Mouse (Mus musculus) kidney, embryonic 15.5 days (tissue): Measurements from ENCODE around the gene Adsl. TPM values are rescaled to one million over a fixed set of nuclear protein-coding genes. Genes with fewer than 3 reads are reported as not detected.

Source experiments
- ATAC-seq: fragments of 200-750 bp; cut with Nextera tagmentation; replicated peaks from 2 replicates; pipeline ENCODE4 v1.8.0; 2017; ENCODE audit warnings: moderate TSS enrichment; ENCODE audit not compliant: low FRiP score
- H3K27ac ChIP-seq: fragments of 300-500 bp; sonication (generic); 2 replicates; pipeline ENCODE4 v1.5.1; 2015; ENCODE audit warnings: mild to moderate bottlenecking, inconsistent platforms
- H3K27me3 ChIP-seq: fragments of 300-500 bp; sonication (generic); 2 replicates; pipeline ENCODE4 v1.6.1; 2015; ENCODE audit warnings: inconsistent platforms
- H3K36me3 ChIP-seq: fragments of 300-500 bp; sonication (generic); 2 replicates; pipeline ENCODE4 v1.6.1; 2015; ENCODE audit warnings: inconsistent platforms
- H3K4me1 ChIP-seq: fragments of 300-500 bp; sonication (generic); 2 replicates; pipeline ENCODE4 v1.6.1; 2015; ENCODE audit warnings: inconsistent platforms
- H3K4me2 ChIP-seq: fragments of 300-500 bp; sonication (generic); 2 replicates; pipeline ENCODE4 v1.6.1; 2015; ENCODE audit warnings: moderate library complexity, mild to moderate bottlenecking, inconsistent platforms
- H3K4me3 ChIP-seq: fragments of 300-500 bp; sonication (generic); replicated peaks from 2 replicates; pipeline ENCODE4 v1.5.1; 2015; ENCODE audit warnings: mild to moderate bottlenecking, inconsistent platforms
- H3K9ac ChIP-seq: fragments of 300-500 bp; sonication (generic); 2 replicates; pipeline ENCODE4 v1.6.1; 2015; ENCODE audit warnings: mild to moderate bottlenecking, inconsistent platforms
- H3K9me3 ChIP-seq: fragments of 300-500 bp; sonication (generic); replicated peaks from 2 replicates; pipeline ENCODE4 v1.6.1; 2016; ENCODE audit warnings: inconsistent platforms
- WGBS: fragments of 180-500 bp; shearing (Covaris S2); methylation state at CpG from one replicate; pipeline ENCODE4 v1.1.7; 2015; ENCODE audit warnings: mixed read lengths; 5-methylcytosine and 5-hydroxymethylcytosine counted together
- polyA plus RNA-seq: library from polyadenylated mRNA; unstranded; fragments of >200 nt; fragmentation: Nextera tagmentation; extraction: Ambion mirVana; gene quantifications from 2 replicates; pipeline ENCODE4 v1.2.1, GENCODE M21; 2015

Adsl gene
- polyA plus RNA-seq, 1 experiment from 2014 or later, result 178 TPM

GRCm38 (mm10) chr15:80950055-80950454, 1.8 kb downstream of the Adsl start:
- no peak overlapping the region for H3K27ac ChIP-seq
- no peaks in the 10 kb centered on the region for H3K9me3 ChIP-seq
- H3K27me3 ChIP-seq, result no peaks in the 10 kb centered on the region
- WGBS, result 88% methylated on average over 7 of the region's 7 CpGs
- peak overlapping the region; percentile 70; the same call in 1 of the 2 replicates for H3K4me2 ChIP-seq
- ATAC-seq, result no peak
- peaks cover 12% of the 10 kb centered on the region for H3K4me1 ChIP-seq
- H3K4me3 ChIP-seq, result peak overlapping the region; percentile 77; the same call in 1 of the 2 replicates
- peaks cover 32% of the 10 kb centered on the region for H3K36me3 ChIP-seq
- H3K9ac ChIP-seq, result no peak overlapping the region

- Histone ChIP-seq H3K27me3 (no peaks in the 10 kb centered on the region), H3K4me1 (peaks cover 12% of the 10 kb centered on the region), H3K27ac (no peak overlapping the region), H3K36me3 (peaks cover 71% of the 10 kb centered on the region), H3K4me2 (no peak overlapping the region), H3K9ac (no peak overlapping the region), H3K4me3 (no peak overlapping the region), H3K9me3 (no peaks in the 10 kb centered on the region)
- WGBS, result 89% methylated on average over 9 of the region's 9 CpGs
- no peak for ATAC-seq
Observed at GRCm38 (mm10) chr15:80953971-80954370, 5.7 kb downstream of the Adsl start.

- Histone ChIP-seq H3K4me2 (no peak overlapping the region), H3K27me3 (no peaks in the 10 kb centered on the region), H3K9ac (no peak overlapping the region), H3K4me1 (peaks cover 3% of the 10 kb centered on the region), H3K36me3 (peaks cover 80% of the 10 kb centered on the region), H3K4me3 (no peak overlapping the region), H3K27ac (no peak overlapping the region), H3K9me3 (no peaks in the 10 kb centered on the region)
- no peak for ATAC-seq
- WGBS, result 86% methylated on average over 3 of the region's 3 CpGs
Observed at GRCm38 (mm10) chr15:80954861-80955260, 6.6 kb downstream of the Adsl start.

- H3K4me1 ChIP-seq, result no peaks in the 10 kb centered on the region
- no peak overlapping the region for H3K4me3 ChIP-seq
- no peak overlapping the region for H3K4me2 ChIP-seq
- H3K27me3 ChIP-seq, result no peaks in the 10 kb centered on the region
- no peak for ATAC-seq
- peaks cover 90% of the 10 kb centered on the region for H3K36me3 ChIP-seq
- H3K9ac ChIP-seq, result no peak overlapping the region
- 95% methylated on average over 12 of the region's 12 CpGs for WGBS
- H3K9me3 ChIP-seq, result no peaks in the 10 kb centered on the region
- no peak overlapping the region for H3K27ac ChIP-seq
Observed at GRCm38 (mm10) chr15:80955836-80956438, 7.6 kb downstream of the Adsl start.

GRCm38 (mm10) chr15:80969371-80969770, 21.1 kb downstream of the Adsl start:
- Histone ChIP-seq H3K9me3 (no peaks in the 10 kb centered on the region), H3K27me3 (no peaks in the 10 kb centered on the region), H3K4me3 (no peak overlapping the region), H3K36me3 (peaks cover 56% of the 10 kb centered on the region), H3K4me1 (no peaks in the 10 kb centered on the region), H3K4me2 (no peak overlapping the region), H3K9ac (no peak overlapping the region), H3K27ac (no peak overlapping the region)
- no peak for ATAC-seq
- 81% methylated on average over 1 of the region's 1 CpGs for WGBS

GRCm38 (mm10) chr15:80974311-80974710, 26.0 kb downstream of the Adsl start:
- Histone ChIP-seq H3K27me3 (no peaks in the 10 kb centered on the region), H3K36me3 (peaks cover 12% of the 10 kb centered on the region), H3K27ac (no peak overlapping the region), H3K4me1 (peaks cover 9% of the 10 kb centered on the region), H3K4me2 (no peak overlapping the region), H3K9ac (no peak overlapping the region), H3K9me3 (no peaks in the 10 kb centered on the region), H3K4me3 (no peak overlapping the region)
- ATAC-seq, result no peak
- WGBS, result 19% methylated on average over 5 of the region's 5 CpGs

GRCm38 (mm10) chr15:80975666-80976065, 27.4 kb downstream of the Adsl start:
- no peaks in the 10 kb centered on the region for H3K36me3 ChIP-seq
- H3K27ac ChIP-seq, result no peak overlapping the region
- no peak overlapping the region for H3K4me3 ChIP-seq
- H3K27me3 ChIP-seq, result no peaks in the 10 kb centered on the region
- no peak for ATAC-seq
- no peak overlapping the region for H3K4me2 ChIP-seq
- H3K4me1 ChIP-seq, result peaks cover 11% of the 10 kb centered on the region
- no peak overlapping the region for H3K9ac ChIP-seq
- WGBS, result 73% methylated on average over 3 of the region's 3 CpGs
- H3K9me3 ChIP-seq, result no peaks in the 10 kb centered on the region

GRCm38 (mm10) chr15:80977620-80978334, 29.5 kb downstream of the Adsl start, which contains the start of gene Sgsm3:
Gene Sgsm3, plus strand, starts transcription at chr15:80977765.
- no peaks in the 10 kb centered on the region for H3K27me3 ChIP-seq
- H3K36me3 ChIP-seq, result no peaks in the 10 kb centered on the region
- H3K9ac ChIP-seq, result peak within 1 kb of the TSS; percentile 75
- WGBS, result under 1% methylated on average over 67 of the region's 67 CpGs
- no peaks in the 10 kb centered on the region for H3K9me3 ChIP-seq
- H3K27ac ChIP-seq, result 0 out of 2 replicates have a peak within 1 kb of the TSS, but pooled peaks have one; percentile 41
- peak within 1 kb of the TSS; percentile 90 for H3K4me2 ChIP-seq
- H3K4me3 ChIP-seq, result peak within 1 kb of the TSS; percentile 92
- peak; percentile 95 for ATAC-seq
- H3K4me1 ChIP-seq, result peaks cover 11% of the 10 kb centered on the region

- H3K27me3 ChIP-seq, result no peaks in the 10 kb centered on the region
- H3K27ac ChIP-seq, result 0 out of 2 replicates have a peak overlapping the region, but pooled peaks have one; percentile 3
- H3K9ac ChIP-seq, result no peak overlapping the region
- H3K9me3 ChIP-seq, result no peaks in the 10 kb centered on the region
- no peak overlapping the region for H3K4me3 ChIP-seq
- no peak for ATAC-seq
- H3K4me1 ChIP-seq, result peaks cover 11% of the 10 kb centered on the region
- no peaks in the 10 kb centered on the region for H3K36me3 ChIP-seq
- WGBS, result 72% methylated on average over 4 of the region's 4 CpGs
- H3K4me2 ChIP-seq, result no peak overlapping the region
Observed at GRCm38 (mm10) chr15:80979611-80980010, 31.3 kb downstream of the Adsl start.

- H3K4me1 ChIP-seq, result peaks cover 11% of the 10 kb centered on the region
- H3K27ac ChIP-seq, result no peak overlapping the region
- H3K9ac ChIP-seq, result no peak overlapping the region
- no peak for ATAC-seq
- H3K9me3 ChIP-seq, result no peaks in the 10 kb centered on the region
- H3K36me3 ChIP-seq, result no peaks in the 10 kb centered on the region
- H3K27me3 ChIP-seq, result no peaks in the 10 kb centered on the region
- 82% methylated on average over 4 of the region's 4 CpGs for WGBS
- no peak overlapping the region for H3K4me2 ChIP-seq
- H3K4me3 ChIP-seq, result no peak overlapping the region
Observed at GRCm38 (mm10) chr15:80981176-80981575, 32.9 kb downstream of the Adsl start.

GRCm38 (mm10) chr15:80983264-80983663, 35.0 kb downstream of the Adsl start:
- no peak for ATAC-seq
- H3K4me2 ChIP-seq, result no peak overlapping the region
- no peaks in the 10 kb centered on the region for H3K36me3 ChIP-seq
- WGBS, result 93% methylated on average over 2 of the region's 2 CpGs
- H3K9ac ChIP-seq, result no peak overlapping the region
- H3K4me3 ChIP-seq, result no peak overlapping the region
- no peaks in the 10 kb centered on the region for H3K27me3 ChIP-seq
- H3K4me1 ChIP-seq, result peaks cover 8% of the 10 kb centered on the region
- H3K9me3 ChIP-seq, result no peaks in the 10 kb centered on the region
- no peak overlapping the region for H3K27ac ChIP-seq

- 63% methylated on average over 1 of the region's 1 CpGs for WGBS
- no peaks in the 10 kb centered on the region for H3K4me1 ChIP-seq
- no peaks in the 10 kb centered on the region for H3K27me3 ChIP-seq
- H3K9me3 ChIP-seq, result no peaks in the 10 kb centered on the region
- no peak for ATAC-seq
- no peak overlapping the region for H3K4me2 ChIP-seq
- no peak overlapping the region for H3K4me3 ChIP-seq
- no peaks in the 10 kb centered on the region for H3K36me3 ChIP-seq
- no peak overlapping the region for H3K9ac ChIP-seq
- no peak overlapping the region for H3K27ac ChIP-seq
Observed at GRCm38 (mm10) chr15:80988331-80988730, 40.0 kb downstream of the Adsl start.
